Mouse (Mus musculus) midbrain, embryonic 10.5 days (tissue): ENCODE measurements around the gene Cyren. TPM values are rescaled to one million over a fixed set of nuclear protein-coding genes. Genes with fewer than 3 reads are reported as not detected.

Experiments used
- DNase-seq: peaks from one replicate; pipeline ENCODE4 v3.0.0-alpha.2; 2017; ENCODE audit warnings: low spot score
- H3K27ac ChIP-seq: fragments of 300-500 bp; sonication (generic); replicated peaks from 2 replicates; pipeline ENCODE4 v1.5.1; 2016; ENCODE audit warnings: mild to moderate bottlenecking
- H3K27me3 ChIP-seq: fragments of 300-500 bp; sonication (generic); 2 replicates; pipeline ENCODE4 v1.6.1; 2016; ENCODE audit warnings: low read depth, mild to moderate bottlenecking; ENCODE audit not compliant: poor library complexity, severe bottlenecking
- H3K36me3 ChIP-seq: fragments of 300-500 bp; sonication (generic); 2 replicates; pipeline ENCODE4 v1.6.1; 2016; ENCODE audit warnings: mild to moderate bottlenecking, moderate library complexity
- H3K4me1 ChIP-seq: fragments of 300-500 bp; sonication (generic); 2 replicates; pipeline ENCODE4 v1.6.1; 2016
- H3K4me3 ChIP-seq: fragments of 300-500 bp; sonication (generic); 2 replicates; pipeline ENCODE4 v1.5.1; 2016; ENCODE audit warnings: mild to moderate bottlenecking, moderate library complexity
- H3K9me3 ChIP-seq: fragments of 300-500 bp; sonication (generic); replicated peaks from 2 replicates; pipeline ENCODE4 v1.6.1; 2016; ENCODE audit warnings: mild to moderate bottlenecking
- WGBS: fragments of 180-500 bp; shearing (Covaris S2); methylation state at CpG from one replicate; pipeline ENCODE4 v1.1.7; 2016; 5-methylcytosine and 5-hydroxymethylcytosine counted together
- polyA plus RNA-seq: library from polyadenylated mRNA; unstranded; fragments of >200 nt; fragmentation: Nextera tagmentation; extraction: Ambion mirVana; gene quantifications from 2 replicates; pipeline ENCODE4 v1.2.1, GENCODE M21; 2016

The Cyren gene
- polyA plus RNA-seq, 1 experiment from 2014 or later: 17.7 TPM

DNA sequence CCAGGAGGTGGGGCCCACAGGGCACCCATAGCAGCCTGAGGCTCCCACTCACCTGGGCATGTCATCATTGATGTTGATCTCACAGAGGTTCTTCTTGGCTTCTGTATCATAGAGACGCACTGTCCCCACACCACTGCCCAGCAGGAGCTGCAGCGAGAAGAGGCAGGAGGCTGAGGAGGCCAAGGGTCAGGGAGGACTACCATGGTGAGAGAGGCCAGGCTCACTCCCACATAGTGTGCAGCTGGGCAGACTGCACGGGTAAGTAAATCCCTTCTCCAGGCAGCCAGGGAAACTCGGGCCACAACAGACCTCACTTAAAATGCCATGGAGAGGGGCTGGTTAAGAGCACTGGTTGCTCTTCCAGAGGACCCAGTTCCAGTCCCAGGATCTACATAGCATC is 11.3 kb upstream of the Cyren start:
- H3K27ac ChIP-seq: peak overlapping the region; percentile 76
- H3K4me3 ChIP-seq: no peak overlapping the region
- 46% methylated on average over 4 of the region's 4 CpGs for WGBS

DNA sequence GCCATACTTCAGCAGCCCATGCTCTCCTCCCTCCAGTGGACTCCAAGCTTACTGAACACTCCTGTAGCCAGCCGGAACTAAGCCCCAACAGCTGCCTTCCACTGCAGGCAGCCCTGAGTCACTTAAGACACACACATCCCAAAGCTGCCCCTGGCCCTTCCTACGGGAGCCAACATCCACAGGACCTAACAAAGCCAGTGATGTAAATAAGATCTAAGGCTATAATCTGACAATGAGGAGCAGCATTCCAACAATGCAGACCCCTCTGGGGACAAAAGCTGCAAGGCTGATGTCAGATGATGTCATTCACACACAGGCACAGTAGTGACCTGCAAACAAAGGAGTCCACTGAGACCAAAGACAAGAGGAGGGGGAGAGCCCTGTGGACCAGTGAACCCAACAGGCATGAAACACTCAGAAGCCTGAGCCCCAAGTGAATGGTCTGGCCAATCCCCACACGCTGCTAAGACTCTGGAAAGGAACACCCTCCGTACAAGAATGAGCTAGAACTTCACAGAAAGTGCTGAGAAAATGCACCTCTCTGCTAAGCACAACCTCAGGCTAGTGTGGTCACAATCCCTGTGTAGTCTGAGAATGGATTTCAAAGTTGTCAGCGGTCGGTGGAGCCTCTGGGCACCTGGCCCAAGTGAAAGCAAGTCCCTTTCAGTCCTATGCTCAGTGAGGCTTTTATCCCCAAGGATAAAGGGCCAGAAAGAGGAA is 9.4 kb upstream of the Cyren start:
- H3K4me1 ChIP-seq: peaks cover 39% of the 10 kb centered on the region
- 33% methylated on average over 6 of the region's 6 CpGs for WGBS
- H3K4me3 ChIP-seq: no peak overlapping the region
- H3K27ac ChIP-seq: peak overlapping the region; percentile 76
- H3K9me3 ChIP-seq: no peaks in the 10 kb centered on the region
- H3K36me3 ChIP-seq: peaks cover 78% of the 10 kb centered on the region
- peak; percentile 79 for DNase-seq
- H3K27me3 ChIP-seq: peaks cover 12% of the 10 kb centered on the region; the same call in 1 of the 2 replicates

More for the DNA sequence above, 11.3 kb upstream of the Cyren start:
- Histone ChIP-seq H3K27me3 (peaks cover 12% of the 10 kb centered on the region; the same call in 1 of the 2 replicates), H3K9me3 (no peaks in the 10 kb centered on the region), H3K36me3 (peaks cover 79% of the 10 kb centered on the region), H3K4me1 (peaks cover 39% of the 10 kb centered on the region)
- no peak for DNase-seq

DNA sequence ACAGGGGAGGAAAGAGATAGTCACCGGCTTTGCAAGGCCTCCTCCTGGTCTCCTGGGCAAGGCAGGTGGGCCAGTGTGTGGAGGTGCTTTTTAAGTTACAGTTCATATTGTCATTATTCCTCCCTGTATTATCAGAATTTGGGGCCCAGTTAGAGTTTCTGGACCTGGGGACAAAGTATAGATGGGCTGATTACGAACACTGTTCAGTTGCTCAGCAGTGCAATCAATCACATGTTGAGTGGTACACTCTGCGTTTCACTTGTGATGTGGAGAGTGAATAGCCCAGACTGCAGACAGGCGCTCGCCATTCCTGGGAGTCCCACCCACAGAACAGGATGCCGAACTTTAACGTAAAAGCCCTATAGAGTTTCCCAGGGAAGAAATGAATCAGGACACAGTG is 6.9 kb upstream of the Cyren start:
- no peak overlapping the region for H3K4me3 ChIP-seq
- no peaks in the 10 kb centered on the region for H3K9me3 ChIP-seq
- no peak overlapping the region for H3K27ac ChIP-seq
- DNase-seq: no peak
- H3K27me3 ChIP-seq: peaks cover 12% of the 10 kb centered on the region; the same call in 1 of the 2 replicates
- peaks cover 77% of the 10 kb centered on the region for H3K36me3 ChIP-seq
- peaks cover 39% of the 10 kb centered on the region for H3K4me1 ChIP-seq
- WGBS: 91% methylated on average over 7 of the region's 7 CpGs

DNA sequence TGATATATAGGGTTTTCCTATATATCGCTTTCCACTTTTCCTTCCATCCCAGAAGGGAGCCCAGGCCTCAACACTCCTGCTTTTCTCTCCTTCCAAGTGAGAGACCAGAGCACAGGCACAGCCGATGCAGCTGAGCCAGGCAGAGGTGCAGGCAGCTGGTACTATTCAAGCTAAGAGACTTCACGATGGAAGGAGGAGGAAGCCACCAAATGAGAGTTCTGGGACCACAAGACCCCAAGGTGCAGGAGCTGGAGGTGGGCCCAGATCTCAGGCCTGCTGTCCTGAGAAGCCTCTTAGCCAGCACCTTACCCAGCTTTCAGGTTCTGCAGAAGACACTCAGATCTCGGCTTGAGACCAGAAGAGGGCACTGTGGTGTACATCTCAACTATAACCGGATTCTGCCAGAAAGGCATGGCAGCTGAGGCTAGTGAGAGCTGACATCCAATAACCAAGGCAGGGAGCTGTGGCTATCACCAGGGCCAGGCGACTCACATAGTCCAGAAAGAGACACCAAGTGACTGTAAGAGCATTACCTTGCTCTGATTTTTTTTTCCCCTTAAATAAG is 2.1 kb upstream of the Cyren start:
- H3K27me3 ChIP-seq: no peaks in the 10 kb centered on the region
- no peaks in the 10 kb centered on the region for H3K9me3 ChIP-seq
- H3K4me1 ChIP-seq: peaks cover 32% of the 10 kb centered on the region
- 59% methylated on average over 6 of the region's 6 CpGs for WGBS
- H3K36me3 ChIP-seq: peaks cover 71% of the 10 kb centered on the region
- no peak for DNase-seq
- H3K4me3 ChIP-seq: no peak overlapping the region
- no peak overlapping the region for H3K27ac ChIP-seq

- H3K4me3 ChIP-seq: no peak overlapping the region
- WGBS: 87% methylated on average over 16 of the region's 16 CpGs
- no peaks in the 10 kb centered on the region for H3K27me3 ChIP-seq
- H3K9me3 ChIP-seq: no peaks in the 10 kb centered on the region
- no peak overlapping the region for H3K27ac ChIP-seq
- peaks cover 32% of the 10 kb centered on the region for H3K4me1 ChIP-seq
- peaks cover 63% of the 10 kb centered on the region for H3K36me3 ChIP-seq
- DNase-seq: no peak
Observed at GRCm38 (mm10) chr6:34879101-34879740, 1.4 kb upstream of the Cyren start.

- Histone ChIP-seq H3K27ac (peak overlapping the region; percentile 89), H3K36me3 (peaks cover 49% of the 10 kb centered on the region), H3K9me3 (no peaks in the 10 kb centered on the region), H3K27me3 (no peaks in the 10 kb centered on the region), H3K4me3 (peak overlapping the region; percentile 62), H3K4me1 (peaks cover 32% of the 10 kb centered on the region)
- 60% methylated on average over 2 of the region's 2 CpGs for WGBS
- no peak for DNase-seq
Observed at GRCm38 (mm10) chr6:34876835-34877156, 1.1 kb downstream of the Cyren start.

GRCm38 (mm10) chr6:34875966-34876834 is 1.7 kb downstream of the Cyren start:
- H3K4me3 ChIP-seq: peak overlapping the region; percentile 62
- peaks cover 32% of the 10 kb centered on the region for H3K4me1 ChIP-seq
- no peaks in the 10 kb centered on the region for H3K27me3 ChIP-seq
- WGBS: 60% methylated on average over 12 of the region's 12 CpGs
- H3K27ac ChIP-seq: peak overlapping the region; percentile 89
- DNase-seq: no peak
- peaks cover 45% of the 10 kb centered on the region for H3K36me3 ChIP-seq
- H3K9me3 ChIP-seq: no peaks in the 10 kb centered on the region

- WGBS: 89% methylated on average over 15 of the region's 15 CpGs
- Histone ChIP-seq H3K4me3 (no peak overlapping the region), H3K4me1 (peaks cover 36% of the 10 kb centered on the region), H3K36me3 (peaks cover 36% of the 10 kb centered on the region), H3K27me3 (no peaks in the 10 kb centered on the region), H3K9me3 (no peaks in the 10 kb centered on the region), H3K27ac (peak overlapping the region; percentile 2; the same call in 1 of the 2 replicates)
- peak; percentile 10 for DNase-seq
Observed at GRCm38 (mm10) chr6:34875268-34875761, 2.5 kb downstream of the Cyren start.

GRCm38 (mm10) chr6:34874101-34874921 is 3.5 kb downstream of the Cyren start:
- H3K36me3 ChIP-seq: peaks cover 26% of the 10 kb centered on the region
- 78% methylated on average over 21 of the region's 21 CpGs for WGBS
- H3K27me3 ChIP-seq: no peaks in the 10 kb centered on the region
- H3K4me1 ChIP-seq: peaks cover 38% of the 10 kb centered on the region
- H3K4me3 ChIP-seq: no peak overlapping the region
- DNase-seq: peak; percentile 11
- 0 out of 2 replicates have a peak overlapping the region, but pooled peaks have one; percentile 2 for H3K27ac ChIP-seq
- no peaks in the 10 kb centered on the region for H3K9me3 ChIP-seq

DNA sequence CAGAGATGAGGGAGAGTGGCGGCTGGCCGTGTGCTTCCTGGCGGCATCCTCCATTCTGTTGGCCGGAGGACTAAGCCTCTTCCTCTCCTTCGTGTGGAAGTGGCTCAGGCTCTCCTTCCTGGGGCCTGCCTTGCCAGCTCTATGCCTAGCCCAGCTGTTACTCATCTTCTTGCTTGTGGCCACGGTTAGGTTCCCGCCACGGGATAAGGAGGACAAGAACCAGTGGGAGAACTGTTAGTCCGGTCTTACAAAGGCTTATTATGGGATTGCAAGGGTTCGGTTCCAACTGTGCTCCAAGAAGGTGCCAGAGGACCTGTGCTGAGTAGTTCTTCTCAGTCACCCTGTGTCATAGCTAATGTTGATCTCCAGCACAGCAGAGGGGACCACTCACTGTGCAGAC is 5.0 kb downstream of the Cyren start:
- 85% methylated on average over 10 of the region's 10 CpGs for WGBS

DNA sequence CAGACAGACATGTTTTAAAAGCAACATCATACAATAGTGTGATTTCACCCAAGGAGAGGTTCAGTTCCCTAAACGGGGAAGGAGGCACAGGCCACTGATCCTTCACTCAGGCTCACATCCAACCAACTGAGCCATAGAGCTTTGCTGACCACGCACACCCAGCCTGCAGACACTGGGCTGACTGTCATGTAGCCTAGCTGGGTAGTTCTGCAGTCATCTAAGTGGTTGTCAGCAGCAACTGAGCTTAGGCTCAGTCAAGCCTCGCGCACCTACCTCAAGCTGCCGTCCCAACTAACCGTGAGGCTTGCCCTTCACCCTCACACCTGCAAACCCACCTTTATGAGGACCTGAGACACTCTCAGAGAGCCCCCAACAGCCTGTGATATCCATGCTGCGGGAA is 5.9 kb downstream of the Cyren start:
- Histone ChIP-seq H3K27me3 (no peaks in the 10 kb centered on the region), H3K4me3 (no peak overlapping the region), H3K9me3 (no peaks in the 10 kb centered on the region), H3K4me1 (peaks cover 26% of the 10 kb centered on the region), H3K36me3 (peaks cover 22% of the 10 kb centered on the region), H3K27ac (no peak overlapping the region)
- WGBS: 92% methylated on average over 7 of the region's 7 CpGs
- peak; percentile 10 for DNase-seq

More for the DNA sequence above, 5.0 kb downstream of the Cyren start:
- H3K9me3 ChIP-seq: no peaks in the 10 kb centered on the region
- H3K27me3 ChIP-seq: no peaks in the 10 kb centered on the region
- peaks cover 22% of the 10 kb centered on the region for H3K36me3 ChIP-seq
- peak; percentile 11 for DNase-seq
- H3K4me1 ChIP-seq: peaks cover 28% of the 10 kb centered on the region
- H3K27ac ChIP-seq: no peak overlapping the region
- H3K4me3 ChIP-seq: no peak overlapping the region
